Mouse (Mus musculus) bone marrow macrophage, adult 2 months (primary cell): ENCODE results near the gene E130114P18Rik.

Experiments
- CTCF ChIP-seq: IDR thresholded peaks from 2 replicates; pipeline ENCODE4 v1.5.1; 2012; ENCODE audit warnings: low read depth, mild to moderate bottlenecking, low read length, moderate library complexity
- POLR2A ChIP-seq: IDR thresholded peaks from 2 replicates; pipeline ENCODE4 v1.6.1; 2012; ENCODE audit warnings: mild to moderate bottlenecking, low read depth, low read length, borderline replicate concordance

DNA sequence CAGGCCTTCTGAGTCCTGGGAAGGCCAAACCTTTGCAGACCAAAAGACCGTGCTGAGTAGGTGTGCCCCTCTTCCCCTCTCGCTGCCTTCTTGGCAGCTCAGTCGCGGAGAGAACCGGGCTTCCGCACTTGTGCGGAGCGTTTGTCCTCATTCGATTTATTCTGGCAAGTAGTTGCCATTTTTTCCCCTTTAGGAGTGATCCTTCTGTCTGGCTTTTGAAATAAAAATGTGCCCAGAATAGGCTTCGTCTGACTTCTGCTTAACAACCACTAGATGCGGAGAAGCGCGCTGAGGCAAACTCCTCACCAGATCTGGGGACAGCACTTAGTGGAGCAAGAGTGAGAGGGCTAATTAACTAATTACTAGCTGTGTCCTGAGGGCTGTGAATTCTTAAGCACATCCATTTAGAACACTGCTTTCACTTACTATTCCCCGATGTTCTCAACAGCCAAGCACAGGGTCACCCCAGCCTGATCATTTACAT is 19.9 kb downstream of the E130114P18Rik start:
- no peak for TF ChIP-seq POLR2A
- no peak for TF ChIP-seq CTCF
